Mouse (Mus musculus): ENCODE data around the gene Cd79a. TPM values are rescaled to one million over a fixed set of nuclear protein-coding genes. Genes with fewer than 3 reads are reported as not detected.
A peak's percentile ranks its signal among the peaks of the same experiment; 100 is the strongest.

The Cd79a gene
- polyA plus RNA-seq, 1 experiment from 2014 or later, result 0.89 TPM

GRCm38 (mm10) chr7:24864156-24864555, 33.0 kb upstream of the Cd79a start:
- Histone ChIP-seq H3K4me2 (no peak overlapping the region), H3K9me3 (no peaks in the 10 kb centered on the region), H3K9ac (no peak overlapping the region), H3K27me3 (no peaks in the 10 kb centered on the region), H3K36me3 (no peaks in the 10 kb centered on the region), H3K4me3 (no peak overlapping the region), H3K4me1 (no peaks in the 10 kb centered on the region), H3K27ac (no peak overlapping the region)
- WGBS, result 25% methylated on average over 6 of the region's 6 CpGs
- ATAC-seq (ENCODE audit: insufficient number of reproducible peaks, insufficient read depth, low FRiP score, low TSS enrichment, low read depth), result no peak

GRCm38 (mm10) chr7:24869080-24869479, 28.1 kb upstream of the Cd79a start:
- Histone ChIP-seq H3K27me3 (0 out of 2 replicates have a peak, but pooled peaks cover 4% of the 10 kb centered on the region), H3K4me3 (no peak overlapping the region), H3K27ac (no peak overlapping the region), H3K9ac (no peak overlapping the region), H3K36me3 (no peaks in the 10 kb centered on the region), H3K4me1 (no peaks in the 10 kb centered on the region), H3K4me2 (no peak overlapping the region), H3K9me3 (no peaks in the 10 kb centered on the region)
- no peak for ATAC-seq (ENCODE audit: insufficient number of reproducible peaks, insufficient read depth, low FRiP score, low TSS enrichment, low read depth)
- 66% methylated on average over 17 of the region's 17 CpGs for WGBS

GRCm38 (mm10) chr7:24869532-24870165, 27.5 kb upstream of the Cd79a start, which contains the start of the genes Lypd4 and Dmrtc2:
Gene Lypd4, minus strand, starts transcription at chr7:24869941.
Gene Dmrtc2, plus strand, starts transcription at chr7:24870057.
- Histone ChIP-seq H3K27me3 (0 out of 2 replicates have a peak, but pooled peaks cover 4% of the 10 kb centered on the region), H3K4me3 (no peak within 1 kb of the TSS), H3K4me1 (no peaks in the 10 kb centered on the region), H3K4me2 (no peak within 1 kb of the TSS), H3K27ac (no peak within 1 kb of the TSS), H3K36me3 (no peaks in the 10 kb centered on the region), H3K9ac (no peak within 1 kb of the TSS), H3K9me3 (no peaks in the 10 kb centered on the region)
- 55% methylated on average over 41 of the region's 41 CpGs for WGBS
- ATAC-seq (ENCODE audit: insufficient number of reproducible peaks, insufficient read depth, low FRiP score, low TSS enrichment, low read depth), result no peak

GRCm38 (mm10) chr7:24877588-24877987, 19.6 kb upstream of the Cd79a start:
- no peak overlapping the region for H3K9ac ChIP-seq

GRCm38 (mm10) chr7:24879620-24880019, 17.6 kb upstream of the Cd79a start:
- WGBS, result 30% methylated on average over 2 of the region's 2 CpGs
- Histone ChIP-seq H3K36me3 (no peaks in the 10 kb centered on the region), H3K4me3 (no peak overlapping the region), H3K27ac (no peak overlapping the region), H3K9me3 (no peaks in the 10 kb centered on the region; the same call in 1 of the 2 replicates), H3K4me2 (no peak overlapping the region), H3K27me3 (no peaks in the 10 kb centered on the region), H3K9ac (no peak overlapping the region), H3K4me1 (peaks cover 15% of the 10 kb centered on the region)
- ATAC-seq (ENCODE audit: insufficient number of reproducible peaks, insufficient read depth, low FRiP score, low TSS enrichment, low read depth), result no peak

More at GRCm38 (mm10) chr7:24877588-24877987, 19.6 kb upstream of the Cd79a start:
- Histone ChIP-seq H3K27ac (peak overlapping the region; percentile 87; the same call in 1 of the 2 replicates), H3K4me2 (no peak overlapping the region), H3K4me3 (no peak overlapping the region), H3K9me3 (no peaks in the 10 kb centered on the region), H3K27me3 (no peaks in the 10 kb centered on the region), H3K4me1 (peaks cover 15% of the 10 kb centered on the region), H3K36me3 (no peaks in the 10 kb centered on the region)
- 0 out of 2 replicates have a peak, but pooled peaks have one; percentile 6 for ATAC-seq (ENCODE audit: insufficient number of reproducible peaks, insufficient read depth, low FRiP score, low TSS enrichment, low read depth)
- 33% methylated on average over 3 of the region's 3 CpGs for WGBS

- peaks cover 33% of the 10 kb centered on the region for H3K4me1 ChIP-seq
- 90% methylated on average over 9 of the region's 9 CpGs for WGBS
- no peak overlapping the region for H3K9ac ChIP-seq
- H3K4me3 ChIP-seq, result no peak overlapping the region
- ATAC-seq (ENCODE audit: insufficient number of reproducible peaks, insufficient read depth, low FRiP score, low TSS enrichment, low read depth), result no peak
- no peaks in the 10 kb centered on the region; the same call in 1 of the 2 replicates for H3K9me3 ChIP-seq
- no peak overlapping the region for H3K4me2 ChIP-seq
- H3K36me3 ChIP-seq, result peaks cover 21% of the 10 kb centered on the region
- H3K27ac ChIP-seq, result no peak overlapping the region
- H3K27me3 ChIP-seq, result no peaks in the 10 kb centered on the region
These were observed 14.6 kb upstream of the Cd79a start for GRCm38 (mm10) chr7:24882416-24883199.

GRCm38 (mm10) chr7:24883896-24884692, 13.1 kb upstream of the Cd79a start, which contains the start of gene Rps19:
Gene Rps19, plus strand, starts transcription at chr7:24884371.
- under 1% methylated on average over 57 of the region's 57 CpGs for WGBS
- ATAC-seq (ENCODE audit: insufficient number of reproducible peaks, insufficient read depth, low FRiP score, low TSS enrichment, low read depth), result peak; percentile 91

GRCm38 (mm10) chr7:24884693-24885291, 12.4 kb upstream of the Cd79a start:
- no peak for ATAC-seq (ENCODE audit: insufficient number of reproducible peaks, insufficient read depth, low FRiP score, low TSS enrichment, low read depth)
- Histone ChIP-seq H3K4me1 (peaks cover 28% of the 10 kb centered on the region), H3K4me2 (peak overlapping the region; percentile 89), H3K27me3 (no peaks in the 10 kb centered on the region), H3K4me3 (peak overlapping the region; percentile 99), H3K9ac (peak overlapping the region; percentile 100), H3K36me3 (peaks cover 43% of the 10 kb centered on the region), H3K27ac (peak overlapping the region; percentile 85), H3K9me3 (no peaks in the 10 kb centered on the region; the same call in 1 of the 2 replicates)
- under 1% methylated on average over 47 of the region's 47 CpGs for WGBS

More at GRCm38 (mm10) chr7:24883896-24884692, 13.1 kb upstream of the Cd79a start, which contains the start of gene Rps19:
- Histone ChIP-seq H3K4me3 (peak within 1 kb of the TSS; percentile 99), H3K4me1 (peaks cover 28% of the 10 kb centered on the region), H3K9me3 (no peaks in the 10 kb centered on the region; the same call in 1 of the 2 replicates), H3K27me3 (no peaks in the 10 kb centered on the region), H3K9ac (peak within 1 kb of the TSS; percentile 100), H3K36me3 (peaks cover 36% of the 10 kb centered on the region), H3K27ac (peak within 1 kb of the TSS; percentile 85), H3K4me2 (peak within 1 kb of the TSS; percentile 89)

GRCm38 (mm10) chr7:24885468-24886307, 11.5 kb upstream of the Cd79a start:
- Histone ChIP-seq H3K4me2 (peak overlapping the region; percentile 89), H3K27me3 (no peaks in the 10 kb centered on the region), H3K27ac (peak overlapping the region; percentile 68), H3K4me1 (peaks cover 28% of the 10 kb centered on the region), H3K4me3 (peak overlapping the region; percentile 99), H3K36me3 (peaks cover 52% of the 10 kb centered on the region), H3K9ac (peak overlapping the region; percentile 100), H3K9me3 (no peaks in the 10 kb centered on the region; the same call in 1 of the 2 replicates)
- no peak for ATAC-seq (ENCODE audit: insufficient number of reproducible peaks, insufficient read depth, low FRiP score, low TSS enrichment, low read depth)
- WGBS, result 39% methylated on average over 12 of the region's 12 CpGs

- H3K36me3 ChIP-seq, result peaks cover 58% of the 10 kb centered on the region
- H3K27ac ChIP-seq, result peak overlapping the region; percentile 68
- no peak for ATAC-seq (ENCODE audit: insufficient number of reproducible peaks, insufficient read depth, low FRiP score, low TSS enrichment, low read depth)
- 70% methylated on average over 4 of the region's 4 CpGs for WGBS
- H3K9me3 ChIP-seq, result no peaks in the 10 kb centered on the region; the same call in 1 of the 2 replicates
- H3K4me1 ChIP-seq, result peaks cover 28% of the 10 kb centered on the region
- peak overlapping the region; percentile 99 for H3K4me3 ChIP-seq
- H3K9ac ChIP-seq, result peak overlapping the region; percentile 100
- H3K4me2 ChIP-seq, result peak overlapping the region; percentile 89
- no peaks in the 10 kb centered on the region for H3K27me3 ChIP-seq
These were observed 10.9 kb upstream of the Cd79a start for GRCm38 (mm10) chr7:24886308-24886633.
